Mouse (Mus musculus): ENCODE measurements at regions not wholly inside any gene's neighbourhood (a gene's known extent, or its start where the extent isn't known, plus 50 kb on each side); places are given as distances from the start of the nearest gene placed in this dataset.

GRCm38 (mm10) chr12:86579716-86580115 lies 98.8 kb upstream of the Vash1 start:
- intact Hi-C loops (cut with DNase I) = no loop called here
- no peak for DNase-seq (ENCODE audit: extremely low spot score in 1 of 2, low spot score in 2 of 2)

GRCm38 (mm10) chr12:86580132-86580718 lies 98.3 kb upstream of the Vash1 start:
- intact Hi-C loops (cut with DNase I) = no loop called here
- DNase-seq (ENCODE audit: extremely low spot score in 1 of 2, low spot score in 2 of 2) = no peak

- DNase-seq (ENCODE audit: extremely low spot score in 1 of 2, low spot score in 2 of 2) = peak in 1 of 2 experiments; percentile 32
- intact Hi-C loops (cut with DNase I) = no loop called here
Measured at GRCm38 (mm10) chr12:86582076-86582475, 96.4 kb upstream of the Vash1 start.

GRCm38 (mm10) chr12:86588010-86588409 lies 90.5 kb upstream of the Vash1 start:
- intact Hi-C loops (cut with DNase I) = no loop called here
- DNase-seq (ENCODE audit: extremely low spot score in 1 of 2, low spot score in 2 of 2) = no peak

- DNase-seq (ENCODE audit: extremely low spot score in 1 of 2, low spot score in 2 of 2) = no peak
- intact Hi-C loops (cut with DNase I) = no loop called here
Measured at GRCm38 (mm10) chr12:86592509-86592908, 86.0 kb upstream of the Vash1 start.

- DNase-seq (ENCODE audit: extremely low spot score in 1 of 2, low spot score in 2 of 2) = no peak
- intact Hi-C loops (cut with DNase I) = no loop called here
Measured at GRCm38 (mm10) chr12:86594647-86595046, 83.9 kb upstream of the Vash1 start.

GRCm38 (mm10) chr12:86600041-86600440 lies 78.5 kb upstream of the Vash1 start:
- no peak for DNase-seq (ENCODE audit: extremely low spot score in 1 of 2, low spot score in 2 of 2)
- intact Hi-C loops (cut with DNase I) = no loop called here

- intact Hi-C loops (cut with DNase I) = no loop called here
- no peak for DNase-seq (ENCODE audit: extremely low spot score in 1 of 2, low spot score in 2 of 2)
Measured at GRCm38 (mm10) chr12:86603521-86603920, 75.0 kb upstream of the Vash1 start.

GRCm38 (mm10) chr12:86612431-86613040 lies 66.0 kb upstream of the Vash1 start:
- DNase-seq (ENCODE audit: extremely low spot score in 1 of 2, low spot score in 2 of 2) = no peak
- intact Hi-C loops (cut with DNase I) = loop anchor here (5.0 kb wide), 2 partner anchors 205 to 480 kb away; no protein-coding TSS in a partner anchor

GRCm38 (mm10) chr12:86614156-86614555 lies 64.3 kb upstream of the Vash1 start:
- DNase-seq (ENCODE audit: extremely low spot score in 1 of 2, low spot score in 2 of 2) = peak; percentile 52 to 60
- intact Hi-C loops (cut with DNase I) = loop anchor here (5.0 kb wide), 2 partner anchors 207 to 482 kb away; no protein-coding TSS in a partner anchor

GRCm38 (mm10) chr12:86616327-86616726 lies 62.2 kb upstream of the Vash1 start:
- intact Hi-C loops (cut with DNase I) = no loop called here
- no peak for DNase-seq (ENCODE audit: extremely low spot score in 1 of 2, low spot score in 2 of 2)

GRCm38 (mm10) chr12:86624195-86624594 lies 54.3 kb upstream of the Vash1 start:
- no peak for DNase-seq (ENCODE audit: extremely low spot score in 1 of 2, low spot score in 2 of 2)
- intact Hi-C loops (cut with DNase I) = no loop called here

GRCm38 (mm10) chr12:86626684-86627083 lies 51.8 kb upstream of the Vash1 start:
- intact Hi-C loops (cut with DNase I) = no loop called here
- DNase-seq (ENCODE audit: extremely low spot score in 1 of 2, low spot score in 2 of 2) = no peak

- intact Hi-C loops (cut with DNase I) = no loop called here
Measured at GRCm38 (mm10) chr12:86628050-86628782, 50.3 kb upstream of the Vash1 start.

More at GRCm38 (mm10) chr12:86628050-86628782, 50.3 kb upstream of the Vash1 start:
- no peak for DNase-seq (ENCODE audit: extremely low spot score in 1 of 2, low spot score in 2 of 2)

All from left cerebral cortex, postnatal 10 days (tissue).